Mouse (Mus musculus) stomach, postnatal 0 days (tissue): ENCODE data around the gene Zfp629. TPM values are rescaled to one million over a fixed set of nuclear protein-coding genes. Genes with fewer than 3 reads are reported as not detected.

ENCODE experiments used
- ATAC-seq: fragments of 200-750 bp; cut with Nextera tagmentation; 2 replicates; pipeline ENCODE4 v1.8.0; 2017; ENCODE audit not compliant: low FRiP score, low TSS enrichment
- DNase-seq: peaks from one replicate; pipeline ENCODE4 v3.0.0-alpha.2; 2016; ENCODE audit warnings: low spot score
- H3K27ac ChIP-seq: fragments of 300-500 bp; sonication (generic); replicated peaks from 2 replicates; pipeline ENCODE4 v1.5.1; 2014; ENCODE audit warnings: mild to moderate bottlenecking, control low read depth
- H3K27me3 ChIP-seq: fragments of 300-500 bp; sonication (generic); 2 replicates; pipeline ENCODE4 v1.6.1; 2014; ENCODE audit warnings: low read length; ENCODE audit not compliant: control insufficient read depth, insufficient read depth
- H3K36me3 ChIP-seq: fragments of 300-500 bp; sonication (generic); 2 replicates; pipeline ENCODE4 v1.6.1; 2014; ENCODE audit warnings: low read length, mixed read lengths; ENCODE audit not compliant: control insufficient read depth, insufficient read depth
- H3K4me1 ChIP-seq: fragments of 300-500 bp; sonication (generic); replicated peaks from 2 replicates; pipeline ENCODE4 v1.6.1; 2014; ENCODE audit warnings: antibody characterized with exemption; ENCODE audit not compliant: control insufficient read depth, insufficient read depth
- H3K4me2 ChIP-seq: fragments of 300-500 bp; sonication (generic); replicated peaks from 2 replicates; pipeline ENCODE4 v1.6.1; 2014; ENCODE audit warnings: low read depth, mild to moderate bottlenecking, control low read depth, moderate library complexity
- H3K4me3 ChIP-seq: fragments of 300-500 bp; sonication (generic); 2 replicates; pipeline ENCODE4 v1.5.1; 2014; ENCODE audit warnings: low read depth, low read length, control low read depth
- H3K9ac ChIP-seq: fragments of 300-500 bp; sonication (generic); 2 replicates; pipeline ENCODE4 v1.6.1; 2014; ENCODE audit warnings: mild to moderate bottlenecking, low read length, control low read depth, mixed read lengths
- H3K9me3 ChIP-seq: fragments of 300-500 bp; sonication (generic); 2 replicates; pipeline ENCODE4 v1.6.1; 2016; ENCODE audit warnings: low read length; ENCODE audit not compliant: control insufficient read depth
- CTCF ChIP-seq: IDR thresholded peaks from 2 replicates; pipeline ENCODE4 v1.5.1; 2016; ENCODE audit warnings: antibody characterized with exemption, low read depth, mild to moderate bottlenecking, moderate library complexity
- EP300 ChIP-seq: optimal IDR thresholded peaks from 2 replicates; pipeline ENCODE3; 2016; ENCODE audit warnings: antibody characterized with exemption
- WGBS: fragments of 180-500 bp; shearing (Covaris S2); extraction: QIAGEN DNeasy Blood & Tissue Kit; methylation state at CpG from one replicate; pipeline ENCODE4 v1.1.7; 2014; 5-methylcytosine and 5-hydroxymethylcytosine counted together
- polyA plus RNA-seq: library from polyadenylated mRNA; unstranded; fragments of >200 nt; fragmentation: Nextera tagmentation; extraction: Ambion mirVana; gene quantifications from 2 replicates; pipeline ENCODE4 v1.2.1, GENCODE M21; 2015

The Zfp629 gene
- polyA plus RNA-seq, 1 experiment from 2014 or later: 3.7 TPM

- no peaks in the 10 kb centered on the region; the same call in 1 of the 2 replicates for H3K4me1 ChIP-seq
- H3K4me3 ChIP-seq: no peak overlapping the region
- no peak overlapping the region for H3K27ac ChIP-seq
- no peaks in the 10 kb centered on the region for H3K36me3 ChIP-seq
- ATAC-seq (no peak), DNase-seq (no peak)
- H3K9ac ChIP-seq: no peak overlapping the region
- no peak overlapping the region for H3K4me2 ChIP-seq
- TF ChIP-seq EP300 (no peak), CTCF (no peak)
- no peaks in the 10 kb centered on the region for H3K9me3 ChIP-seq
- no peaks in the 10 kb centered on the region for H3K27me3 ChIP-seq
- 48% methylated on average over 4 of the region's 4 CpGs for WGBS
Measured at GRCm38 (mm10) chr7:127642254-127642653, 26.7 kb upstream of the Zfp629 start.

GRCm38 (mm10) chr7:127641260-127641659, 25.7 kb upstream of the Zfp629 start:
- 32% methylated on average over 4 of the region's 4 CpGs for WGBS

GRCm38 (mm10) chr7:127636963-127637362, 21.4 kb upstream of the Zfp629 start:
- Histone ChIP-seq H3K4me3 (peak overlapping the region; percentile 55), H3K4me2 (peak overlapping the region; percentile 80), H3K9ac (peak overlapping the region; percentile 63), H3K27ac (no peak overlapping the region), H3K4me1 (no peaks in the 10 kb centered on the region; the same call in 1 of the 2 replicates), H3K36me3 (no peaks in the 10 kb centered on the region), H3K27me3 (no peaks in the 10 kb centered on the region), H3K9me3 (no peaks in the 10 kb centered on the region)
- no peak for TF ChIP-seq EP300
- no peak for TF ChIP-seq CTCF
- under 1% methylated on average over 27 of the region's 27 CpGs for WGBS
- ATAC-seq (peak; percentile 89), DNase-seq (peak; percentile 90)

More at GRCm38 (mm10) chr7:127641260-127641659, 25.7 kb upstream of the Zfp629 start:
- no peaks in the 10 kb centered on the region for H3K9me3 ChIP-seq
- H3K27me3 ChIP-seq: no peaks in the 10 kb centered on the region
- no peak overlapping the region for H3K4me2 ChIP-seq
- H3K4me1 ChIP-seq: no peaks in the 10 kb centered on the region; the same call in 1 of the 2 replicates
- H3K36me3 ChIP-seq: no peaks in the 10 kb centered on the region
- TF ChIP-seq CTCF: no peak
- no peak for TF ChIP-seq EP300
- ATAC-seq (no peak), DNase-seq (no peak)
- H3K4me3 ChIP-seq: no peak overlapping the region
- no peak overlapping the region for H3K9ac ChIP-seq
- no peak overlapping the region for H3K27ac ChIP-seq

- H3K36me3 ChIP-seq: no peaks in the 10 kb centered on the region
- no peak overlapping the region for H3K4me3 ChIP-seq
- H3K9ac ChIP-seq: no peak overlapping the region
- no peaks in the 10 kb centered on the region for H3K4me1 ChIP-seq
- ATAC-seq (no peak), DNase-seq (no peak)
- no peak overlapping the region for H3K27ac ChIP-seq
- H3K9me3 ChIP-seq: no peaks in the 10 kb centered on the region
- no peak overlapping the region for H3K4me2 ChIP-seq
- WGBS: 68% methylated on average over 4 of the region's 4 CpGs
- no peak for TF ChIP-seq CTCF
- TF ChIP-seq EP300: no peak
- no peaks in the 10 kb centered on the region for H3K27me3 ChIP-seq
Measured at GRCm38 (mm10) chr7:127631416-127631815, 15.8 kb upstream of the Zfp629 start.

- H3K9ac ChIP-seq: no peak overlapping the region
- 78% methylated on average over 5 of the region's 5 CpGs for WGBS
Measured at GRCm38 (mm10) chr7:127628646-127629045, 13.0 kb upstream of the Zfp629 start.

GRCm38 (mm10) chr7:127626471-127626870, 10.9 kb upstream of the Zfp629 start:
- Histone ChIP-seq H3K27ac (no peak overlapping the region), H3K4me1 (no peaks in the 10 kb centered on the region), H3K4me3 (no peak overlapping the region), H3K36me3 (no peaks in the 10 kb centered on the region), H3K4me2 (no peak overlapping the region), H3K9me3 (no peaks in the 10 kb centered on the region), H3K9ac (no peak overlapping the region), H3K27me3 (no peaks in the 10 kb centered on the region)
- TF ChIP-seq EP300: no peak
- 81% methylated on average over 4 of the region's 4 CpGs for WGBS
- ATAC-seq (no peak), DNase-seq (no peak)

More at GRCm38 (mm10) chr7:127628646-127629045, 13.0 kb upstream of the Zfp629 start:
- no peak for TF ChIP-seq EP300
- no peak for TF ChIP-seq CTCF
- Histone ChIP-seq H3K4me2 (no peak overlapping the region), H3K4me3 (no peak overlapping the region), H3K4me1 (no peaks in the 10 kb centered on the region), H3K27ac (no peak overlapping the region), H3K27me3 (no peaks in the 10 kb centered on the region), H3K36me3 (no peaks in the 10 kb centered on the region), H3K9me3 (no peaks in the 10 kb centered on the region)
- ATAC-seq (no peak), DNase-seq (no peak)
